Mouse (Mus musculus): ENCODE results near the gene Gm21083. TPM values are rescaled to one million over a fixed set of nuclear protein-coding genes. Genes with fewer than 3 reads are reported as not detected.

Gm21083 gene
- polyA plus RNA-seq (2017; shearing (Covaris generic)): not detected

GRCm38 (mm10) chr5:15577033-15577432, at the start of gene Gm21083:
TSS of gene Gm21083 (plus strand) at chr5:15577333.

DNA sequence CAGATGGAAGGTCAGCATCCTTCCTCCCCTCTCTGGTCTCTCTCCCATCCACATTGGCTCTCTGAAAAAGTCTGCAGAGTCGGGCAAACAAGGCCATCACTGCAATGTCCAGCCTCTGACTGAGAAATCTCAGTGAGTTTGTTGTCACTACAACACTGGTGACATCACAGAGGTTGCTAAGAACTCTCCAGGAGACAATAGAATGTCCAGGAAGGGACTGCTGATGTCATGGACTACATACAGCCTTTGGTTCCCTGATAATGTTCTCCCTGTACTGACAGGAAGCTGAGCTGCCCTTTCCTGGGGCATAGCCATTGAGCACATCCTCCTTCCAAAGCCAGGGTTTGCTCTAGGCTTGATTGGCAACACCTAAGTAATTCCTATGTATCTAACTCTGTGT, 48.0 kb upstream of the Gm21083 start, which contains the start of gene Gm21190:
Gm21190 (minus strand) TSS at position 101 of the 400 bp plus-strand sequence.

GRCm38 (mm10) chr5:15618764-15619163, 41.6 kb downstream of the Gm21083 start, which contains the start of gene Speer4d:
TSS of gene Speer4d (plus strand) at chr5:15619064.

Other genes with a start within 250 kb of the Gm21083 start
- not detected for gene Gm21149, start 100.8 kb upstream of the Gm21083 start, polyA plus RNA-seq (2017; shearing (Covaris generic))
- not detected for gene Gm21190, start 48.1 kb upstream of the Gm21083 start, polyA plus RNA-seq (2017; shearing (Covaris generic))
- gene Speer4d, start 41.7 kb downstream of the Gm21083 start, polyA plus RNA-seq (2017; shearing (Covaris generic)): not detected
- gene 4930572O03Rik, start 79.7 kb downstream of the Gm21083 start, polyA plus RNA-seq (2017; shearing (Covaris generic)): not detected
- gene Speer4c, start 136.9 kb downstream of the Gm21083 start, polyA plus RNA-seq (2017; shearing (Covaris generic)): not detected

Data from naive thymus-derived CD4-positive, alpha-beta T cell, adult 5 months (primary cell).